Mouse (Mus musculus): ENCODE data around the gene Cutal. TPM values are rescaled to one million over a fixed set of nuclear protein-coding genes. Genes with fewer than 3 reads are reported as not detected.

Cutal gene
- polyA plus RNA-seq, 1 experiment from 2014 or later: not detected

DNA sequence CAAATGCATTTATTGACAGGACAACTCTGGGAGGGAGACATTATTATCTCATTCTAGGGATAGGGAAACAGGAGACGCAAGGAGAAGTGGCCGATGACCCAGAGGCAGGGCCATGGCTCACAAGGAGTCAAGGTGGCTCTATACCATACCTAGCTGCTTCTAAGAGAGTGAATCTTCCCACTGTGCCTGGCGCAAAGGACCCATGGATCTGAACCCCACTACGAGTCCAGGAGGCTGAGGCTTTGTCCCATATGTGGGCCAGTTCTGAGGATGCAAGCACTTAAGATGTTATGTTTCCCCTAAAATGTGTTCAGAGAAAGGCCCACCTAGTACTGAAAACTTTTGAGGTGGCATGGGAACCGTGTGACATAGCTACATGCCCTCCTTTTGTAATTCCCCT is 37.7 kb downstream of the Cutal start:
- no peak for ATAC-seq
- WGBS: 83% methylated on average over 5 of the region's 5 CpGs

DNA sequence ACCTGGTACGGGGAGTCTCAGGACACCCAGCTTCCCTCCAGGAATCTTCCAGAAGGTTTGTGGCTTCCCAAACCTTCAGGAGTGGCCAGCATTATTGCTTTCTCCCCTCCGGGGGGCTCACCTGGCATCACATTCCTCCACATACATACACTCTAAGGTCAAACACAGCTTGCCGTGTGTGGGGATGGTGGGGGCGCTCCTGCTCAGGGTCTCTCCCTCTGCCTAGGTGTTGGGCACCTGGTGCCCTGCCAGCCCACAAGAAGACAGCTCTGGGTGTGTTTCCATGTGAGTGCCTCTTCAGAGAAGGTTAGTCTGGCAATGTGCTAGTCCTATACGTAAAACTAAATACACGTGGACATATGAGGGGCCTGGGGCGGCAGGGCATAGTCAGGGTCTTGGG is 38.4 kb downstream of the Cutal start:
- Histone ChIP-seq H3K4me2 (ENCODE audit: low read length) (peak overlapping the region; percentile 92), H3K9me3 (ENCODE audit: control insufficient read depth, low read length) (no peaks in the 10 kb centered on the region), H3K9ac (replicated peaks; ENCODE audit: low read depth, low read length) (peak overlapping the region; percentile 63; the same call in 1 of the 2 replicates), H3K27me3 (replicated peaks; ENCODE audit: control insufficient read depth, insufficient read depth, low read length) (peaks cover 21% of the 10 kb centered on the region), H3K27ac (ENCODE audit: low read length) (no peak overlapping the region), H3K4me3 (replicated peaks; ENCODE audit: low read length) (peak overlapping the region; percentile 60), H3K36me3 (ENCODE audit: control insufficient read depth, insufficient read depth) (no peaks in the 10 kb centered on the region), H3K4me1 (replicated peaks; ENCODE audit: control insufficient read depth, insufficient read depth, low read length) (peaks cover 18% of the 10 kb centered on the region)
- 38% methylated on average over 7 of the region's 7 CpGs for WGBS
- no peak for ATAC-seq

More for the DNA sequence above, 37.7 kb downstream of the Cutal start:
- Histone ChIP-seq H3K4me2 (ENCODE audit: low read length) (no peak overlapping the region), H3K36me3 (ENCODE audit: control insufficient read depth, insufficient read depth) (no peaks in the 10 kb centered on the region), H3K4me3 (replicated peaks; ENCODE audit: low read length) (no peak overlapping the region), H3K9me3 (ENCODE audit: control insufficient read depth, low read length) (no peaks in the 10 kb centered on the region), H3K9ac (replicated peaks; ENCODE audit: low read depth, low read length) (no peak overlapping the region), H3K27me3 (replicated peaks; ENCODE audit: control insufficient read depth, insufficient read depth, low read length) (peaks cover 21% of the 10 kb centered on the region), H3K4me1 (replicated peaks; ENCODE audit: control insufficient read depth, insufficient read depth, low read length) (peaks cover 18% of the 10 kb centered on the region), H3K27ac (ENCODE audit: low read length) (no peak overlapping the region)

DNA sequence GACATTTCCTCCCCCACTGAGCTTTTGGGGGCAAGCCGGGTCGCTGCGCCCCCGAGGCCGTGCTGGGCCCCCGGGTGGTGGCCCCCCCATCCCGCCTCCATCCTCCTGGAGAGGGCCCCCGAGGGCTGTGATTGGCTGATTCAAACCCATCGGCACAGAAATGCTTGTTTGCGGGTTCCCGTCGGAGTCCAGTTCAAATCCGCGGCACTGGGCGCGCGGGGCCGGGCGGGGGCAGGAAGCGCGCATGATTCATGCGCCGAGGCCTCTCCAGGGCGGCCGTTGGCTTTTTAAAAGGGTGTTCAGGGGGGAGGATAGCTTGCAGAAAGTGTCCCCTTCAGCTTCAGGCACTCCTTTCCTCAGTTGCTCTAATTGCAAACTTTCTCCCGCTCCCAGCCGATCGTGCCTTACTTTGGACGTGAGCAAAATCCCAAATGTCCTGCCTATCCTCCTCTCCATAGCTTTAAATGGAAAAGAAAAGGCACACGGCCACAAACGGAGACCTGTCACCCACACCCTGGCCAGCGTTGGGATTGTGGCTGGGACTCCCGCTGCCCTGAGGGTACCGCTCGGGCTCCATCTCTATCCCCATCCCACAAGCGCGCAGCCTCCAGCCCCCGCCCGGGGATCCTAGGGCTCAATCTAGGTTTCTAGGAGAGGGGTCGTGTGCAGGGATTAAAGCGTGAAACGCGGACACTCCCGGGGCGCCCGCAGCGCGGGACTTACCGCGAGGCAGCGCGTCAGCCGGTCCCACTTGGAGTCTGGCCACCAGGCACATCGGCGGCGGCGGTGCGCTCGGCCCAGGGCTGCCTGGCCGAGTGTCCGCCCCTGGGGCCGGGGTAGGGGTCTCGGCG is 39.2 kb downstream of the Cutal start, which contains the start of gene Phf19:
TSS of gene Phf19 (minus strand) at position 809 of the 851 bp plus-strand sequence.
- H3K27me3 ChIP-seq (replicated peaks; ENCODE audit: control insufficient read depth, insufficient read depth, low read length): peaks cover 21% of the 10 kb centered on the region
- WGBS: under 1% methylated on average over 62 of the region's 64 CpGs
- peak within 1 kb of the TSS; percentile 63 for H3K9ac ChIP-seq (replicated peaks; ENCODE audit: low read depth, low read length)
- no peaks in the 10 kb centered on the region for H3K36me3 ChIP-seq (ENCODE audit: control insufficient read depth, insufficient read depth)
- H3K4me2 ChIP-seq (ENCODE audit: low read length): peak within 1 kb of the TSS; percentile 92
- peaks cover 18% of the 10 kb centered on the region for H3K4me1 ChIP-seq (replicated peaks; ENCODE audit: control insufficient read depth, insufficient read depth, low read length)
- no peaks in the 10 kb centered on the region for H3K9me3 ChIP-seq (ENCODE audit: control insufficient read depth, low read length)
- ATAC-seq: peak; percentile 64
- H3K27ac ChIP-seq (ENCODE audit: low read length): no peak within 1 kb of the TSS
- H3K4me3 ChIP-seq (replicated peaks; ENCODE audit: low read length): peak within 1 kb of the TSS; percentile 60

DNA sequence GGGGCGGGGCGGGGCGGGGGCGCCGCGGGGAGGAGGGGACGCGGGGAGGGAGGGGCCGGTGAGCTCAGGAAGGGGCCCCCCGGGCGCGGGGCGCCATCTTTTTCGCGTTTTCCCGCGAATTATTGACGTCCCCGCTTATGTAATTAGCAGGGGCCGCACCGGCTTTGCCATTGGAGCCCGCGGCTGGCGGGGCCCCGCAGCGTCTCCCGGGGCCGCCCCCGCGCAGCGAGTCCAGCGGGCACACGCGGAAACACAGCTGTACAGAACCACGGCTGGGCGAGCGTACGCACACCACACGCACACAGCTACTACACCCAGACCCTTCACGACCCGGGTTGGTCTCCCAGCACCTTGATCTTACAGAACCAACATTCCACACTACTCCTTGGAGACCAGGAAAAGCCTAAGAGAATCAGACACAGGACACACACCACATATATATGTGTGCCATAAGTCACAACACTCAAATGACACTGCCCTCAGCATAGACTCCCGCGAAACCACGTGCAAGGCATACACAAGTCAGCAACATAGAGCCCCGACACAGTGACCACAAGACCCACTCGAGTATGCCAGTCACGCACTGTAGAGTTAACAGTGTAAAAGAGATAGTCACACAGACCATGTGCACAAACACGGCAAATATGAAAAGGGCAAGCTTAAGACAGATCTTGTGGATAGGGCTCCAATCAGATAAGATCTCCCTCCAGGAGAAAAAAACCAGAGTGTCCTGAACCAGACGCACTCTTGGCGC is 40.0 kb downstream of the Cutal start:
- no peak overlapping the region for H3K27ac ChIP-seq (ENCODE audit: low read length)
- peak; percentile 62 for ATAC-seq
- peak overlapping the region; percentile 63 for H3K9ac ChIP-seq (replicated peaks; ENCODE audit: low read depth, low read length)
- peaks cover 21% of the 10 kb centered on the region for H3K27me3 ChIP-seq (replicated peaks; ENCODE audit: control insufficient read depth, insufficient read depth, low read length)
- H3K4me3 ChIP-seq (replicated peaks; ENCODE audit: low read length): peak overlapping the region; percentile 60
- no peaks in the 10 kb centered on the region for H3K36me3 ChIP-seq (ENCODE audit: control insufficient read depth, insufficient read depth)
- H3K4me2 ChIP-seq (ENCODE audit: low read length): peak overlapping the region; percentile 92
- peaks cover 18% of the 10 kb centered on the region for H3K4me1 ChIP-seq (replicated peaks; ENCODE audit: control insufficient read depth, insufficient read depth, low read length)
- no peaks in the 10 kb centered on the region for H3K9me3 ChIP-seq (ENCODE audit: control insufficient read depth, low read length)
- WGBS: 3% methylated on average over 41 of the region's 50 CpGs

DNA sequence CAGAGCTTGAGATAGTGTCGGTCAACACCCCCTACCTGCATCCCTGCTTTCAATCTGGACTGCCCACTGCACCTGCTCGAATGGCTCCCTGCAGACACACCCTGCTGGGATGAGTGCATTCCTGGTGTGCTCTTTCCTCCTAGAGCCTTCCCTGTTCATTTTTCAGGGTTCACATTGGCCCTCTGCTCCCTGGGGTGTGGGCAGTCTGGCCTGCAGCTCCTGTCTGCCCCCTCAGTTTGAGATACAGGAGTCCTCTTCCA is 40.6 kb downstream of the Cutal start:
- no peak for ATAC-seq
- H3K9ac ChIP-seq (replicated peaks; ENCODE audit: low read depth, low read length): peak overlapping the region; percentile 13; the same call in 1 of the 2 replicates
- H3K9me3 ChIP-seq (ENCODE audit: control insufficient read depth, low read length): no peaks in the 10 kb centered on the region
- H3K4me1 ChIP-seq (replicated peaks; ENCODE audit: control insufficient read depth, insufficient read depth, low read length): peaks cover 18% of the 10 kb centered on the region
- H3K4me2 ChIP-seq (ENCODE audit: low read length): no peak overlapping the region; the same call in 1 of the 2 replicates
- no peaks in the 10 kb centered on the region for H3K36me3 ChIP-seq (ENCODE audit: control insufficient read depth, insufficient read depth)
- no peak overlapping the region for H3K27ac ChIP-seq (ENCODE audit: low read length)
- H3K27me3 ChIP-seq (replicated peaks; ENCODE audit: control insufficient read depth, insufficient read depth, low read length): peaks cover 21% of the 10 kb centered on the region
- WGBS: 20% methylated on average over 2 of the region's 2 CpGs
- H3K4me3 ChIP-seq (replicated peaks; ENCODE audit: low read length): no peak overlapping the region

DNA sequence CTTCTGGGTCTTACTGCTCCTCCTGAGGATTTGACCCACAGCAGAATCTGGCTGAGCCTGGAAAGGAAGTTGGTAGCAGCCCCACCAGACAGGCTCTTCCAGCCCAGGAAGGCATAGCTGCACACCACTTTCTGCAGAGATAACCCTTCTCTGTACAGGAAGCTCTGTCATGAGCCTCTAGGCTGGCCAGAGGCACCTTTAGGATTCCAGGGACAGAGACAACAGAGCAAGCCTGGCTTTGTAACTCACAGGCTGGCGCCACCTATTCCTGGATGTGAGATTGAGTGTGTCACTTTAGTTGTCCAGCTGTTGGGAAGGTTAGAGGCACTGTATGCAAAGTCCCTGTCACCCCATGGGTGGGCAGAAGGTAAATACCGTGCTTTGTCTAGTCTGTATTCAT is 40.9 kb downstream of the Cutal start:
- no peak overlapping the region for H3K4me3 ChIP-seq (replicated peaks; ENCODE audit: low read length)

DNA sequence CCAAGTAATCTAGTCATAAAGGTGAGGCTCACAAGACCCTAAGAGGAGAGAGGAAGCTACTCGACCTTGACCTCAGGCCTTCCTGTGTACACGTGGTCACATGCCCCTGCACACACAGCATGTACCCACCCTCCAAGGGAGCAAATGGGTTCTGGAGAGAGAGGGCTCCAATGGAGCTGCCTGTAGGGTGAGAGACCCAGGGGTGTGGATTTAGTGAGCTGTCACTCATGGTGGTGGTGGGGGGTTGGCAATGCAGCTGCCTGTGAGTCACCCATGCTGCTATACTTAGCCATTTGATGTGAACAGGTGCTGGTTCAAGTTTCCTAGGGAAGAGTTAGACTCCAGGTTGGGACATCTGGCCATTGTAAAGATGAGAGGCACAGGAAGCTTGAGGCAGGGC is 45.9 kb downstream of the Cutal start:
- Histone ChIP-seq H3K9me3 (ENCODE audit: control insufficient read depth, low read length) (no peaks in the 10 kb centered on the region), H3K4me2 (ENCODE audit: low read length) (no peak overlapping the region), H3K36me3 (ENCODE audit: control insufficient read depth, insufficient read depth) (no peaks in the 10 kb centered on the region), H3K4me1 (replicated peaks; ENCODE audit: control insufficient read depth, insufficient read depth, low read length) (no peaks in the 10 kb centered on the region), H3K9ac (replicated peaks; ENCODE audit: low read depth, low read length) (no peak overlapping the region), H3K27ac (ENCODE audit: low read length) (no peak overlapping the region), H3K27me3 (replicated peaks; ENCODE audit: control insufficient read depth, insufficient read depth, low read length) (no peaks in the 10 kb centered on the region), H3K4me3 (replicated peaks; ENCODE audit: low read length) (no peak overlapping the region)
- WGBS: 70% methylated on average over 2 of the region's 2 CpGs
- no peak for ATAC-seq

More for the DNA sequence above, 40.9 kb downstream of the Cutal start:
- Histone ChIP-seq H3K4me1 (replicated peaks; ENCODE audit: control insufficient read depth, insufficient read depth, low read length) (peaks cover 18% of the 10 kb centered on the region), H3K9me3 (ENCODE audit: control insufficient read depth, low read length) (no peaks in the 10 kb centered on the region), H3K4me2 (ENCODE audit: low read length) (no peak overlapping the region), H3K9ac (replicated peaks; ENCODE audit: low read depth, low read length) (no peak overlapping the region), H3K36me3 (ENCODE audit: control insufficient read depth, insufficient read depth) (no peaks in the 10 kb centered on the region), H3K27ac (ENCODE audit: low read length) (no peak overlapping the region), H3K27me3 (replicated peaks; ENCODE audit: control insufficient read depth, insufficient read depth, low read length) (peaks cover 21% of the 10 kb centered on the region)
- 41% methylated on average over 2 of the region's 2 CpGs for WGBS
- ATAC-seq: no peak

DNA sequence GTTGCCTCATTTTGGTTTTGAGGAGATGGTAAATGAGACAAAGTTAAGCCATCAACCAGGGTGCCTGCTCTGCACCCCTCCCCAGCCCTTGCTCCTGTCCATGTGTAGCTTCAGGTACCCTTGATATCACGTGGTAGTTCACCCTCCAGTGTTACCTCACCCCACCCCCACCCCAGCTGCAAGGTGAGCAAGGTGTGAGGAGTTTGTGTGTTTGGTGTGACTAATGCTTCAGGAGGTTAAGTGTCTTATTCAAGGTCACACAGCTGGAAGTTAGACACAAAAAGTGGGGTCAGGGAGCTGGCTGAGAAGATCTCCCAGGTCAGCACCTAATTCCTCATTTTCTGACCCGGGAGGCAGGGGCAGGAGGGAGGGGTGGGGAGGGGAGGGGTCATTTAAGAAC is 48.5 kb downstream of the Cutal start:
- Histone ChIP-seq H3K4me3 (replicated peaks; ENCODE audit: low read length) (no peak overlapping the region), H3K9ac (replicated peaks; ENCODE audit: low read depth, low read length) (no peak overlapping the region), H3K9me3 (ENCODE audit: control insufficient read depth, low read length) (no peaks in the 10 kb centered on the region), H3K4me2 (ENCODE audit: low read length) (no peak overlapping the region), H3K4me1 (replicated peaks; ENCODE audit: control insufficient read depth, insufficient read depth, low read length) (no peaks in the 10 kb centered on the region), H3K27me3 (replicated peaks; ENCODE audit: control insufficient read depth, insufficient read depth, low read length) (no peaks in the 10 kb centered on the region), H3K27ac (ENCODE audit: low read length) (no peak overlapping the region), H3K36me3 (ENCODE audit: control insufficient read depth, insufficient read depth) (no peaks in the 10 kb centered on the region)
- no peak for ATAC-seq
- WGBS: 12% methylated on average over 2 of the region's 2 CpGs

DNA sequence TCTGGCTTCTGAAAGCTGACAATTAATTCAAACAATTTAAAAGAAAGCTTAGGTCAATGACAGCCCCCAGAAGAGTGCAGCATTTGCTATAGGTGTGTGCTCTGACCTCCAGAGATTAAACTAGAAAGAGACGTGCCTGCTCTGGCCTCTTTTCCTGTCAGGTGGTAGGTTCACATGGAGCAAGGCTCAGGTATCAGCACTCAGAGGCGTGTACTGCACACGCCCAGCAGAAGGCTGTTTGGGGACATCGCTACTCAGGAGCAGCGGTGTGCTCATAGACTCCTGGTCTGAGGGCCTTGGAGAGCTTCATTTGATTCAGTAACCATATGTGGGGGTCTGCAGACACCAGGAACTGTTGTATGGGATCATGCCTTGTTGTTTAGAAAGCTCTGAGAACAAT is 53.1 kb downstream of the Cutal start:
- Histone ChIP-seq H3K4me2 (ENCODE audit: low read length) (no peak overlapping the region), H3K4me3 (replicated peaks; ENCODE audit: low read length) (no peak overlapping the region), H3K27me3 (replicated peaks; ENCODE audit: control insufficient read depth, insufficient read depth, low read length) (no peaks in the 10 kb centered on the region), H3K4me1 (replicated peaks; ENCODE audit: control insufficient read depth, insufficient read depth, low read length) (no peaks in the 10 kb centered on the region), H3K9ac (replicated peaks; ENCODE audit: low read depth, low read length) (no peak overlapping the region), H3K9me3 (ENCODE audit: control insufficient read depth, low read length) (no peaks in the 10 kb centered on the region), H3K36me3 (ENCODE audit: control insufficient read depth, insufficient read depth) (no peaks in the 10 kb centered on the region), H3K27ac (ENCODE audit: low read length) (no peak overlapping the region)
- ATAC-seq: no peak
- 86% methylated on average over 5 of the region's 5 CpGs for WGBS

All from forebrain, embryonic 16.5 days (tissue).